Mouse (Mus musculus) heart, adult 2 months (tissue): ENCODE measurements around the gene Btk.
"Not testable (repeated sequence)": the region's sequence is repeated elsewhere in the genome, so short reads cannot be mapped to it uniquely, and the experiment has no call there.

Source experiments
- CTCF ChIP-seq: fragments of 200-600 bp; IDR thresholded peaks from 2 replicates; pipeline ENCODE4 v1.8.1; 2022; ENCODE audit warnings: antibody characterized with exemption, mild to moderate bottlenecking, moderate library complexity
- POLR2A ChIP-seq: fragments of 200-500 bp; IDR thresholded peaks from 2 replicates; pipeline ENCODE4 v1.6.1; 2011; ENCODE audit warnings: mild to moderate bottlenecking, low read depth, low read length, control low read depth; ENCODE audit not compliant: insufficient read depth

DNA sequence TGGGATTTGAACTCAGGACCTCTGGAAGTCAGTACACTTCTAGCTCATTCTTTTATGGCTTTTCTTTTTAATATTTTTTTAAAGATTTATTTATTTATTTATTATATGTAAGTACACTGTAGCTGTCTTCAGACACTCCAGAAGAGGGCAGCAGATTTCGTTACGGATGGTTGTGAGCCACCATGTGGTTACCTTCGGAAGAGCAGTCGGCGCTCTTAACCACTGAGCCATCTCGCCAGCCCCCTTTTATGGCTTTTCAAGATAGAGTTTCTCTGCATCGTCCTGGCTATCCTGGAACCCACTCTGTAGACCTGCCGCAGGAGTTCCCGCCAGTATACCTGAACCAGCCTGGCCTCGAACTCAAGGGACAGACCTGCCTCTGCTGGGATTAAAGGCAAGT lies 43.6 kb downstream of the Btk start:
- peak; percentile 62 for TF ChIP-seq CTCF
- TF ChIP-seq POLR2A, result not testable (repeated sequence)
